Mouse (Mus musculus) lung, postnatal 10 days (tissue): ENCODE measurements around the gene Pdrg1.

Experiments used
- DNase-seq: peaks from one replicate; pipeline ENCODE4 v3.0.0; 2021

The Pdrg1 gene

DNA sequence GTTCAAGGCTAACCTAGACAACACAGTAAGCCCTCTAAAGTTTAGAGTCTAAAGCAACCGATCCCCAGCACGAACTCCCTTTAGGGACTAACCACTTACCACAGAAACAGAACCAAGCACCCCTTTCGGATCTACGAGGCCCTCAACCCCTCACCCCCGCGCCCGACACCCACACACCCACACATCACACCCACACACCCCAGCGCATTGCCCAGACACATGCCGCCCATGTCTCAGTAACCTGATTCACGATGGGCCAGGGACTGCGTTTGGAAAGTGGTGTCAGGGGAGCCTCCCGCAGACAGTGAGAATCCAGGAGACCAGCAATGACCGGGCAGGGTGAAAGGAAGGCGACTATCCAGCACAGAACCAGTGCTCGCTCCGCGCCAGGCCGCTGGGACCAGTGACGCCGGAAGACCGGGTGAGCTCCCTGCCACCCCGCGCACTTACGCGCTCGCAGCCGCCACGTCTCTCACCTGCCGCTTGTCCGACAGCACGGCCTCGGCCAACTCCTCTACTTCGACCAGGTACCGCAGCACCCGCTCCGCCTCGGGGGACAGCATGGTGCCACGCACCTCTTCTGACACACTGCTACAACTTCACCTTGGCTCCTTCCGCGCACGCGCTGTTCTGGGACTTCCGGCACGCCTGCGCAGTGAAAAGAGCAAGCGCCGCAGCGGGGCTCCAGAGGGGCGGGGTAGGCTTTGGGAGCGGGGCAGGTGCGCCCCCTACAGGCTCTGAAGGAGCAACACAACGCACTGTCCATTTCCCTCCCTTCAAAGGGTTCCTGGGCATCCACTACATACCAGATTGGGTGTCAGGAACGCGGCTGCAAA, at the start of gene Pdrg1:
TSS of gene Pdrg1 (minus strand) at position 670 of the 836 bp plus-strand sequence.
- DNase-seq = peak; percentile 95

DNA sequence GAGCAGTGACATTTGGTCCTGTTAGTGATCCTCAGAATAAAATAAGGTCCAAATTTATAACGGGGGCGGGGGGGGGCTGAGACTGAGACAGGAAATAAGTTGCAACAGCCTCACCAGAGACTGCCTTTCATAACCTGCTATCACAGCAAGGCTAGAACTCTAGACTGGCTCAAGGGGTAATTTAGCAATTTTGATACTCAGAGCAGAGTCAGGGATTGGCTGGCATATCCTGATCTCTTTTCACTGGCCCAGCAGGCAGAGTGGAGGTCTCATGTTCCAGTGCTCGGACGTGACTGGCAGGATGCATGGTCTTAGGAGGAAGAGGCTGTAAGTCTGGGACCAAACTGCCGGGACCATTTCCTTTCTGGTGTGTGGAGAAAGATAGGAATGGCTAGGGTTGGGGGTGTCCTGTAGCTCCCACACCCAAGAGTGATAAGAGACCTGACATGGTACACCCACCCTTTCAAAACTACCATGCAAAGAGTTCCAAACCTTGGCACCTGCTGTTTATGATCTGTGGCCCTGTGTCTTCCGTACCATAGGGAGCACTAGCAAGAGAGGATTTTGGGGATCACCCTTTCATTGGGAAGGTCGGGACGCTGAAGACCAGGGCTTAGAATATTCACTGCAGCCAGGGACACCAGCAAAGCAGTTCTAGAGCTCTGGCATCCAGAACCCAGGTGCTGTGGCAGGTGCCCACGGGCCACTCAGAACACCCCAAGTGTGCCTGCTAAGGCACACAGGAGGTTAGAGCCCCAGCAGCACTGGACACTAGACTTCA, 49.2 kb upstream of the Pdrg1 start:
- no peak for DNase-seq

DNA sequence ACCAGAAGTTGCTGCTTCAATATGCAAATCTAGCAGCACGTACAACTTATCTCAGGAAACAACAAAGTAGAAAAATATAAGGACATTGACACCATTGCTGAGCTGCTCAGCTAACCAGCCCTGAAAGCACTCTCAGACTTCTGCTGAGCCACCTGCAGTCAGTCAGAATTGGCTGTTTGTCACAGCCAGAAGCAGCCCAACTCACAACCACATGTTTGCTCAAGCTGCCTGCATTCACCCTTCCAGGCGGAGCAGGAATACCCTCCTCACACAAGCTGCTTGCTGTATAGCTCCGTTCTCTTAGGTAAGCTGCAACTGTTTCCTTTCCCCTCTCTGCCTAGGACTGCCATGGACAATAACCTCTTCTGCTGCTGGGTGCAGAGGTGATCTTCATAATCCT, 48.2 kb upstream of the Pdrg1 start:
- no peak for DNase-seq

DNA sequence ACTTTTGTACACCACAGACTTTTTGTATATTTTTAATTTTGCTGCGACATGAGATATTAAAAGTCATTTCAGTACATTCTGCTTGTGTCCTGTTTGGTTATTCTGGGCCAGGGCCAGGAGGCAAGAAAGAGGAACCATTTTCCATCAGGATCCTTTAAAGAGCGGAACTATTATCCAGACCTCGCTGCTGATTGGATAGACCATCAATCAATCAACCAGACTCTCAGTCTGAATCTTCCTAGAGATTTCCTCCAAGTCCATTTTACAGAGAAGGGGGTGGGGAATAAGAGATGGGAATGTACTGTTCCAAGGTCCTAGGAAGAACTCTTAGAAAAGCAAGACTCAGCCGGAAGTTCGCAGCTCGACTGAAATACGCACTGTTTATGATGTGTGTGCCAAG, 45.0 kb upstream of the Pdrg1 start:
- no peak for DNase-seq

DNA sequence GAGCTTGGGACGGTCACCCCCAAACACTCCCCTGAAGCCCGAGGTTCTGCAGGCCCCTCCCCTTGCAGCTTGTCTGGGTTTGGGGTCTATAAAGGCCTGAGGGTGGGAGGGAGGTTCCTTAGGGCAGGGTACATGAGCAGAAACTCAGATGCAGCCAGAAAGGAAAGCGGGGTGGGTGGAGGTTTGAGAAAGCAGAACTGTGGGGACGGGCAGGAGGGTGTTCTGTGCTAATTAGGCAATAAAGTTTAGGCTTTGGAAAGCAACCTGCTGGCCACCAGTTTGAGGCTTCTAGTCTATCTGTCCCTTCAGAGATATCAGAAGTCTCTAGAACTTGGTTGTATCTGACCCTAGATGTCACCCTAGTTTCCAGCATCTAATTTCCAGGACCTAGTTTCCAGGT, 43.1 kb upstream of the Pdrg1 start:
- DNase-seq = no peak

DNA sequence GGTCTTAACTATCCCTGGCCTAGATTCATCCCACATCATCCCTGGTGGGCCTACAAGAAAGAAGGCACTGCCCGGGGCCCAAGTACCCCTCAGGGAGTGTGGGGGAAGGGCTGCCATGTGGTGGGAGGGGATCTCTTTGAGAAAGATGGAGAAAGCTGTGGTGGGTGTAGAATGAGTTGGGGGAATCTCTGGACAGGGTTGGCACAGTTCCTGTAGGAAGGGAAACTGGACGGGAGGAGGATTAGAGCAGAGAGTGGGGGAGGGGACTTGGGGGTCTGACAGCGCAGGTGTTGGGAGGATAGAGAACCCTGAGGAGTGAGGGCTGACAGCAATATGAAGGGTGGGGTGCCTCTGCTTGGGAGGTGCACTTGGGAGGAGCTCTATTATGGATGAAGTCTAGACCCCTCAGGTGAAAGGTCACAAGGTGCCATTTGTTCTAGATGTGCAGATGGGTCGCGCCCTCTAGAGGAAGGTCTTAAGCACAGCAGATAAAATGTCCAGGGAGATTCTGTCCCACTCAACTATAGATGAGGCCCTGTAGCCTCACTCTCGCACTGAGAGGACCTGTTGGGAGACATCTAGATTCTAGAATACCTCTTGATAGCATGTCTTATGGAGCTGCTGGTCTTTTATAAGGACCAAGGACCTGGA, 40.2 kb upstream of the Pdrg1 start:
- no peak for DNase-seq

DNA sequence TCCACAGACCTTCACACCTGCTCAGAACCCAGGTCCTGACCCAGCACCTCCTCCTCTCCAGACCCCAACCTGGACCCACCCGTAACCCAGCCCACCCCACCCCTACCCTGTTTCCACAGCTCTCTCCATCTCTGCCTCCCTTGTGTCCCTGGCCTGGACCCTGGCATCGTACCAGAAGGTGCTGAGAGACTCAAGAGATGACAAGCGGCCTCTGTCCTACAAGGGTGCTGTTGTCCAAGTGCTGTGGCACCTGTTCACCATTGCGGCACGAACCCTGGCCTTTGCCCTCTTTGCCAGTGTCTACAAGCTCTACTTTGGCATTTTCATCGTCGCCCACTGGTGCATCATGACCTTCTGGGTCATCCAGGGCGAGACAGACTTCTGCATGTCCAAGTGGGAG, 38.7 kb upstream of the Pdrg1 start:
- DNase-seq = no peak

DNA sequence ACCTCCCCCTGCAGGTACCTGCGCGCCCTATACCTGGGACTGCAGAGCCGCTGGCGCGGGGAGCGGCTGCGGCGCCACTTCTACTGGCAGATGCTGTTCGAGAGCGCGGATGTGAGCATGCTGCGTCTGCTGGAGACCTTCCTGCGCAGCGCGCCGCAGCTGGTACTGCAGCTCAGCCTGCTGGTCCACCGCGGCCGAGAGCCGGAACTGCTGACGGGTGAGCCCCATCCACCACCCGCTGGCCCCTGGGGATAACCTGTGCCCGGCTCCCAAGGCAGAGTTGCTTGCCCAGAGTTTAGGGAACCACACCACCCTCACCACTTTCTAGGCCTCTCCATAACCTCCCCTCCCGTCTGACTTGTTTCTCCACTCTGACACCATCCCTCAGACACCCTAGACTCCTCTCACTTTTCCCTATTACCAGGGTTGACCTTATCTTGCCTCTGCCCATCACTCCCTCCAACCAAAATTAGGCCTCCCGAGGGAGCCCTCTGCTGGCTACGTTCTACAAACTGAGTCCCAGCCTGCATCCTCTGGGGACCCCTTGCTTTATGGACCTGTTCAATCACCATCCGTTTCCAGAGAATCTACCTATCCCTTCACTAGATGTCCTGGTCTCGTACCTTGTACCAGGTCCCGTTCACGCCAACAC, 37.6 kb upstream of the Pdrg1 start:
- peak; percentile 36 for DNase-seq

DNA sequence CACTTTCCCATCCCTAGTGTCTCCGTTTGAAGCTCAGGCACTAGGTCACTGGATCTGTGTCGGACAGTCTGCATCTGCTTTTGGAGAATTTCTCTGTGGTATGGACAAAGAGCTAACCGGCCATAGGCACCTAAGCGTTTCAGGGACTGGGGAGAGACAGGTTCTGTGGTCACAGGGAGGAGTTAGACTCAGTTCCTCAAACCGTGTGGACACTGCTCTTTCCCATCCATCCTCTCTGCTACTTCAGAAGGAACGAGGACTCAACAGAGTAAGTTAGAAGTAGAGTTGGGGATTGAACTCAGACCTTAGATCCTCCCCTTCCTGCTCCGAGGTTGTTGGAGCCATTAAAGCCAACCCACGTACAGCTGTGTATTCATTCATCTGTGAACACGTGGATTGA, 36.3 kb upstream of the Pdrg1 start:
- no peak for DNase-seq

DNA sequence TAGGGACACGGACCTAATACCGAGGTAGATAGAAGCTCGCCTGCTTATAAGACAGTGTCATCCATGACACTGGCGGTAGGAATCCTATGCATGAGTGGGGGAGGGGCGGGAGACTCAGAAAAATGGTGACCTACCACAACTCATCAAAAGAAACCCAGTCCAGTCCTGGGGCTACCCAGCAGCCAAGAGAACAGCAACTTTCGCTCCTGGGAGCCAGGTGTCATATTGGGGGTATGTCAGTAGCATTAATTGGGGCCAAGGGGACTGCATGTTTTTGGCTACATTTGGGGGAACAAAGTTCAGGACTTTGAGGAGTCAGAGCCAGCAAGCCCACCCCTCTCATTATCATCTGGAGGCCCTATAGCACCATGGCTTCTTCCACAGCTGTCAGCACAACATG, 35.9 kb upstream of the Pdrg1 start:
- DNase-seq = no peak

DNA sequence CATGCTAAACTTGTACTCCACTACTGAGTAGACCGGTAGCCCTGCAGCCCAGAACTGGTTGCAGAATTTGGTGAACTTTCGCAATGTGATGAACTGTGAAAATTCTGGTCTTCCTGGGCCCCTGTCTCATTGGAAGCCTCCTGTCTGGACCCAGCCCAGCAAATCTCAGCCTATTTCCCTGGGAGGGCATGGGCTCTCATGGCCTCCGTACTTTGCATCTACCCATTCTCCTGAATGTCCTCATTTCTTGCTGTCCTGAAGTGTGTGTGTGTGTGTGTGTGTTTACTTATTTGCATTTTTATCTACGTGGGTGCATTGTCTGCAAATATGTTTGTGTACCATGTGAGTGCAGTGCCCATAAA, 34.8 kb upstream of the Pdrg1 start:
- no peak for DNase-seq

DNA sequence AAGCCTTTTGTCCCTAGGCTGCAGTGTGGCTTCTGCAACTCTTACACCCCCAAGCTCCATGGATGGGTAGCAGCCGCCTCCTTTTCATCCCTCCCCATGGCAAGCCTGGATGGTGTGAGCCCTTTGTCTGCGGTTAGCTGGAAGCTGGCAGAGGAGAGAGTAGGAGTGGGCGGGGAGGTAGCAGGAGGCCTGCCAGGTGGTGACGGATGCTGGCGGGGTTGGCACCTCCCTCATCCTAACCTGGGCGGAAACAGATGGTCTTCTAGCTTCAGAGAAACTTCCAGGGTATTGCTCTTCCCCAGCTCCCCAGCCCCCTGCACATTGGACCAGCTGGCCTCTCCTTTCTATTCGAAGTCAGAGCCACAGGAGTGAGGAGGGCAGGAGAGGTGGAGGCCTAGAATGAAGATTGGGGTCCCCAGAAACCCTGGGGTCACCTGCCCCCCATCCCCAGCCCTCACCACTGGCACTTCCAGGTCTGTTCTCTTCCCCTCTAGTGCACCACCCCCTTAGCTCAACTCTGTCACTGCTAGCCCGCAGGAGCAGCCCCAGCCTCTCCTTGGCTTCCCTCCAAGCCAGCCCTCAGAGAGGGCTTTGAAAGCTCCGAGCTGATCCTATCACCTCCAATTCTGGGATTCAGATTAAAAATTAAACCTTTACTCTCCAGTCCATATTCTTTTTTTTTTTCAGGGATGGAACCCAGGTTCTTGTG, 34.2 kb upstream of the Pdrg1 start:
- DNase-seq = no peak

DNA sequence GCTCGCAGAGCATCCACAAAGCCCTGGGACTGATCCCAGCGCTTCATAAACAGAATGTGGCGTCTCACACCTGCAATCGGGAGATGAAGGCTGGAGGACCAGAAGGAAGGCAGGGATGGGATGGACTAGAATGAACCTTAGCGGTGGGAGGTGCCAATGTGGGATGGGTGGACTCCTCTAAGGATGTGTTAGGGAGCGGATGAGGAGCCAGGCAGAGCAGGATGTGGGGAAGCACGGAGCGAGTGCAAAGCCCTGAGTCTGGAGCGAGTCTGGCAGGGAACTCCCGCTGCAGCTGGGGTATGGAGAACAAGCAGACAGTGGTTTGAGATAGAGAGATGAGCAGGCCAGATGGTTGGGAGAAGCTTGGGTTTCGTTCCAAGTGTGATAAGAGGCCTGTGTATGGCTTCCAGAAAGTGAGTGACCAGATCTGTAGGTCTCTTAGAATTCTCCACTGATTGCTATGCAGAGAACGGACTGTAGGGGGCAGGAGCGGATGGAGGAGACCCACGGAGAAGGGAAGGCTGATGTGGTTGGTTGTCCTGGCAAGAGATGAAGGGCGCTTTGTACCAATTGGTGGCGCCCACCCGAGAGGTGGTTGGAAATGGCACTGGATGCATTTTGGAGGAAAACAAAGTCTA, 32.7 kb upstream of the Pdrg1 start:
- DNase-seq = peak; percentile 75

DNA sequence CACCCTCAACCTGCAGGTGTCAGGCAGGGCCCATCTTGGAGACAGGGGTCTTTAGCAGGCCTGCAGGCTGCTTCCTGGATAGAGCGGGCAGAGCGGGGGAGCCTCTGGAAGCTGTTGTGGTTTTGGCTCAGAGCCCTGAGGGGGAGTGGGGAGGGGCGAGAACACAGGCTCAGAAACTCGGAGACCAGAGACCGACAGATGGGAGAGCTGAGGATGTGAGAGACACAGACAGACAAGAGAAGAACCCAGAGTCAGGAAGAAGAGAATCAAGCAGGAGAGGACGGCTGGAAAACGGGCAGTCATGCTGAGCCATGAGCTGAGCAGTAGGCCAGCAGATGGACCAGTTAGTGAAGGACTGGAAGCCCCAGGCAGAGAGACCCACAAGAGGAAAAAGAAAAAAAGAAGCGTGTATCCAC, 30.7 kb upstream of the Pdrg1 start:
- DNase-seq = no peak

DNA sequence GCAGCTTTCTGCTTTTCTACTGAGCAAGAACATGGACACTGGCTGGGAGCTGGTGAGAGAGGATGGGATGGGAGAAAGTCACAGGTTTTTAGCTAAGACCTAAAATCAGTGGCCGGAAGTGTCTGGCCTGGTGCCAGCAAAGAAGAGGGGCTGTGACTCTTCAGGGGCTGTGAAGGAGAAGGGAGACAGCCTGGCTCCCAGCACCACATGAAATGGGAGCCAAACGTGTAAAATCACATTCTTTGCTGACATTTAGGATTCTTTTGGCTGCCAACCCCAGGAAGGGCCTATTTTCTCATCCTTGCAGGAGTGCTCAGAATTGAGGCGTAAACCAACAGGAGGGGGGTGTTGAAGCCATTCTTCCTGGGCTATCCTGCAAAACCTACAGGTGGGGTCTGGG, 28.7 kb upstream of the Pdrg1 start:
- no peak for DNase-seq

DNA sequence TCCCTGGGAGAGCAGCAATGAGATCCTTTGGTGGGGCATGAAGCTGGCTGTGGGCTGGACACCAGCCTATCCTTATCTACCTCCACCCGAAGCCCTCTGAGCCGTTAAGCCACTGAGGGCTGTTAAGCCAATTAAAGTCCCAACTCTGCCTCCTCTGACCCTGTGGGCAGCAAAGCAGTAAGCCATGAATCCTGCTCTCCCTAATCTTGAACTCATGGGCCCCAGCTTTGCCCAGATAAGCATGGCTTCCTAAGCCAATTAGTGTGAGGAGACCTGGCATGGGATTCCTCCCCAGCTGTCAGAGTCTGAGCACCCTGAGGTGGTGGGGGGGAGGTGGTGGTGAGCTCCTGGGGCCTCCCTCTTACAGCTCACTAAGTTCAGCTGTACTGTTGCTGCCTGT, 21.5 kb upstream of the Pdrg1 start:
- no peak for DNase-seq

DNA sequence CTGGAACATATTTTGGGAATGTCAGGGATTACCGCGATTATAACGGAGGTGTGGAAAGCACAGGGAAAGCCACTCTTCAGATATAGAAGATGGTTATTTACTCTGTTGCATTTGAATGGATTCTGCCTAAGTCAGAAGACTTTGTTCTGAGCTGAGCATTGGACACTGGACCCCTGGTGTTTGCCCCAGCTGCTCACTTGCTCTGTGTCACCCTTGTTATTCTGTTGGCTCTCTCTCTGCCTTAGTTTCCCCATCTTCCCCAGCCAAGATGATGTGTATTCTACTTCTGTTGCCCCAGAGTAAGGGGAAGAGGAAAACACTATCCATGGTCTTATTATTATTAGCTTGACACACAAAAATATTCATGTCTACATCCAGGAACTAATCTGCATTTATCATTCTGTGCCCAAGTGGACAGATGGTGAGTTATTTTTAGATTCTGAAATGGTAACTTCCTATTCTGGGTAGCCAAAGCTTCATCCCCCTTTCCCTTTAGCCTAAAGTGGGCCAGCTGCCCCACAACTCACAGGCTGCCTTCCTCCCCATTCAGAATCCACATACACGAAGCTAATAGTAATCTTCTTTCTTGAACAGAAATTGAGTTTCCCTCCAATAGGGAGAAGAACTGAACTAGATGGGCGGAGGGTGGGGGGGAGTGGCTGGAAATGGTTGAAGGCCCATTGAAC, 18.5 kb upstream of the Pdrg1 start:
- DNase-seq = no peak

DNA sequence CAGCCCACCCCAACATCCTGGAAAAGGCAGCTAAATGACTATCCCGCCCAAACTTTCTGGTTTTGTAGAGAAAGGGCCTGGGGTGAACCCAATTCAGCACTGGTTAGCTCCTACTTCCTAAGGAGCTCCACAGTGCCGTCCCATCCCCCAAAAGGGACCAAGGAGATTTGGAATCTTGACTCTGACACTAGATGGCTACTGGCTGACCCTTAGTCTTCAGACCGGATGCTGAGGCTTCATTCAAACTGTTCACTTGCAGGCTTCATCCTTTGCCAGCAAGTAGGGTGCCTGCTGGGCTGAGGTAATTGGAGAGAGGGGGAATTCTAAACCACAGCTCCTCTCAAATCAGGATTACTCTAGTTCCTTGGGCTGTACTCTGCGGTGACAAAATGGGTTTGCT, 17.7 kb upstream of the Pdrg1 start:
- DNase-seq = no peak

DNA sequence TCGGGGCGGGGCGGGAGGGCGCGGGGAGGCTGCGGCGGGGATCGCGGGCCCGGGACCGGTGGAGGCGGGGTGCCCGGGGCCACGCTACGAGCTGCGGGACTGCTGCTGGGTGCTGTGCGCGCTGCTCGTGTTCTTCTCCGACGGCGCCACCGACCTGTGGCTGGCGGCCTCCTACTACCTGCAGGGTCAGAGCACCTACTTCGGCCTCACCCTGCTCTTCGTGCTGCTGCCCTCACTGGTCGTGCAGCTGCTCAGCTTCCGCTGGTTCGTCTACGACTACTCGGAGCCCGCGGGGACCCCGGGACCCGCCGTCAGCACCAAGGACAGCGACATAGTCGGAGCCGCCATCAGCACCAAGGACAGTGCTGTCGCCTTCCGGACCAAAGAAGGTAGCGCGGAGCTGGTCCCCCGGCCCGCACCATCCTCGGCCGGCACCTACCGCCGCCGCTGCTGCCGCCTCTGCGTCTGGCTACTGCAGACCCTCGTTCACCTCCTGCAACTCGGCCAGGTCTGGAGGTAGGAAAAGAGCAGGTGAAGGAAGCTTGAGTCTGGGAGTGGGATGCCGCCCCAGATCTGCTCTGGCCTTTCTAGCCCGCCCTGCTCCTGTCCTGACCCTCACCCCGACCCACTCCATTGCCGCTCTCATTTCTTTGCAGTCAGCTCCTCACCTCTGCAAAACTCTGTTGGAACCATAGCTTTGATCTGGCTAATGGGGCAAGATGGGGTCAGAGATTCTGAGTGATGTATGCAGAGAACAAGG, 17.0 kb upstream of the Pdrg1 start:
- DNase-seq = peak; percentile 89

DNA sequence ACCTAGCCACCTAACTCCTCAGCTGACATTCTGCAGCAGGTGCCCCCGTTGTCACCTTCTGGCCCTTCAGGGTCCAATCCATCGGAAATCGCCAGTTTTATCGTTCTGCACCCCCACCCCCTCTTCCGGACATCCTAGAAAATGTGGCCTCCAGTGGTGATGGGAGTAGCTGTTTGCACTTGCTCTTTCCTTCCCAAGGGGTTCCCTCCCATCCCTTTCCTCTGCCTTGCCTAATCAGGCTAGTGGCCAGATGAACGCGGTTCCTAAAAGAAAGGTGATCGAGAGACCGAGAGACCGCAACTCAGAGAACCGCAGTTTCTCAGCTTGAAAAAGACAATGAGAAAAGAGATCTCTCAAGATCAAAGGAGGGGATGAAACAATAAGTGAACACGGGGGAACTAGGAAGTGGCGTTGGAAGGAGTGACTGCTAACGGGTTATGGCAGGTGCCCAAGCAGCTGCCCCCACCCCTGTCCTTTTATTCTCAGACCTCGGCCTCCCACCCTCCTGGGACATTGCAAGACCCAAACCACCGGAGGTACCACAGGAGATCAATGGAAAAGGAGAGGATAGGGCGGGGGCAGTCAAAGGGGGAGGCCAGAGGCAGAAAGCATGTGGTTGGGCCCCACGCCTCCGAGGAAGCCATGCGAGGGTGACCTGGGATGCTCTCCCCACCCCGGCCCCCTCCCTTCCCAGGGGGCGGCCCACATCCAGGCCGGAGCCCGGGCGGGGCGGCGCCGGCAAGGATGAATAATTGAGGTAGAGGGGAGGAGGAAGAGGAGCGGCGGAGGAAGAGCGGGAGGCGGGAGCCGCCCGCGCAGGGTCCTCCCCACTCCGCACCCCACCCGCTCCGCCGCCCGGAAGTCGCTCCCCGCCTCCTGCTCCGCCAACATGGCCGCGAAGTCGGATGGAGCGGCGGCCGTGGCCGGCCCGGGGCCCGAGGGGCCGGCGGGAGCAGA, 16.2 kb upstream of the Pdrg1 start, which contains the start of gene Xkr7:
TSS of gene Xkr7 (plus strand) at position 727 of the 957 bp plus-strand sequence.
- no peak for DNase-seq
